Mouse (Mus musculus) activated CD4-positive, CD25-positive, alpha-beta regulatory T cell, adult 4 months (primary cell): Measurements from ENCODE around the gene Serpine3. TPM values are rescaled to one million over a fixed set of nuclear protein-coding genes. Genes with fewer than 3 reads are reported as not detected.

Source experiments
- polyA plus RNA-seq, 2 experiments: library from polyadenylated mRNA; unstranded; fragments of 100-300 nt; shearing (Covaris generic); gene quantifications; one replicate each; pipeline ENCODE4 v1.2.1; 2017

The Serpine3 gene
- polyA plus RNA-seq, 2 experiments from 2014 or later: not detected

Other genes starting within 250 kb of the Serpine3 start
- gene Gucy1b2, start 207.4 kb upstream of the Serpine3 start, polyA plus RNA-seq: not detected
- not detected for gene Fam124a, start 107.9 kb upstream of the Serpine3 start, polyA plus RNA-seq
- not detected for gene Gm4131, start 96.7 kb upstream of the Serpine3 start, polyA plus RNA-seq
- gene Ints6, start 97.5 kb downstream of the Serpine3 start, polyA plus RNA-seq: 10 to 100 TPM; 14.9 to 20.7 TPM
- 1 to 10 TPM; 3.9 to 4.5 TPM for gene Wdfy2, start 174.0 kb downstream of the Serpine3 start, polyA plus RNA-seq